Mouse (Mus musculus) cerebellum, adult 2 months (tissue): ENCODE measurements around the gene Eif3g. TPM values are rescaled to one million over a fixed set of nuclear protein-coding genes. Genes with fewer than 3 reads are reported as not detected.

Experiments used
- DNase-seq, 2 experiments: peaks; one replicate each; pipeline ENCODE4 v3.0.0; 2021
- H3K27ac ChIP-seq: fragments of 200-500 bp; 2 replicates; pipeline ENCODE4 v1.5.1; 2012; ENCODE audit warnings: low read length, control low read depth, inconsistent platforms; ENCODE audit not compliant: insufficient read depth
- H3K27me3 ChIP-seq: fragments of 200-500 bp; 2 replicates; pipeline ENCODE4 v1.6.1; 2012; ENCODE audit warnings: inconsistent platforms, mild to moderate bottlenecking, low read length, moderate library complexity; ENCODE audit not compliant: control insufficient read depth, insufficient read depth
- H3K4me1 ChIP-seq: fragments of 200-500 bp; 2 replicates; pipeline ENCODE4 v1.6.1; 2011; ENCODE audit warnings: low read length; ENCODE audit not compliant: control insufficient read depth, insufficient read depth
- H3K4me3 ChIP-seq: fragments of 200-500 bp; replicated peaks from 2 replicates; pipeline ENCODE3; 2011; ENCODE audit warnings: mild to moderate bottlenecking, low read depth, low read length, control low read depth; ENCODE audit not compliant: insufficient read depth
- CTCF ChIP-seq: fragments of 200-500 bp; IDR thresholded peaks from 2 replicates; pipeline ENCODE4 v1.5.1; 2011; ENCODE audit warnings: low read depth, mild to moderate bottlenecking, control low read depth, low read length, moderate library complexity, borderline replicate concordance; ENCODE audit not compliant: insufficient read depth
- POLR2A ChIP-seq: fragments of 200-500 bp; IDR thresholded peaks from 2 replicates; pipeline ENCODE4 v1.6.1; 2011; ENCODE audit warnings: low read length, control low read depth, borderline replicate concordance; ENCODE audit not compliant: insufficient read depth
- WGBS: fragments of 180-500 bp; shearing (Covaris S2); methylation state at CpG from one replicate; pipeline ENCODE4 v1.1.7; 2018; 5-methylcytosine and 5-hydroxymethylcytosine counted together
- polyA plus RNA-seq: library from polyadenylated mRNA; depleted of rRNA; stranded (reverse); fragments of >200 nt; gene quantifications from 2 replicates; pipeline ENCODE4 v1.2.3, GENCODE M21; 2012; rRNA removed

Gene Eif3g
- polyA plus RNA-seq = 129 and 130 TPM in 2 replicates

DNA sequence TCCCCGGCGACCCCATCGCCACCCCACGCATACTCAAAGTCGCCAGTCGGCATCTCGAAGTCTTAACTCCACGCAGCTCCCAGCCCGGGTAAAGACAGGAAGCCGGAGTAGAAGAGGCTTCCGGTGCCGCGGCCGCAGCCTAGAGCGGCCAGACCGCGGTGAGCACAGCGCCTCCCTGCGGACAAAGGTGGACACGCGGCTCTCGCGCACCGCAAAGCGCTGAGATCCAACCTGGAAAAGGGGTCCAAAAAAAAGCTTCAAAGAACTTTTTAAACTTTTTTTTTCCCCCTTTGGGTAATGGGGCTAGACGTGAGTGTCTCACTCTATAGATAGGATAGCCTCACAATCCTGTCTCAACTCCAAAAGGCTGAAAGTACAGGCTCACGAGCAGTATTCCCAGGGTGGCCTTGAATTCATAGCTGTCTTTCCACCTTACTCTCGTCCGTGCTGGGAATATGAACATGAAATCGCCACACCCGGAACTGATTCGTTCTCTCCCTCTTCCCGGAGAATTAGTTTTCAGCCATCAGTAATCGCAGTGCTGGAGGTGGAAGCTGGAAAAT is at the start of gene Eif3g:
TSS of gene Eif3g (minus strand) at position 113 of the 563 bp plus-strand sequence.
- no peaks in the 10 kb centered on the region for H3K27me3 ChIP-seq
- peaks cover 8% of the 10 kb centered on the region for H3K4me1 ChIP-seq
- peak within 1 kb of the TSS; percentile 78 for H3K4me3 ChIP-seq
- 2% methylated on average over 34 of the region's 34 CpGs for WGBS
- peak; percentile 82 to 86 for DNase-seq
- H3K27ac ChIP-seq = no peak within 1 kb of the TSS
- TF ChIP-seq CTCF (peak; percentile 90), POLR2A (peak; percentile 65; the same call in 1 of the 2 replicates)

DNA sequence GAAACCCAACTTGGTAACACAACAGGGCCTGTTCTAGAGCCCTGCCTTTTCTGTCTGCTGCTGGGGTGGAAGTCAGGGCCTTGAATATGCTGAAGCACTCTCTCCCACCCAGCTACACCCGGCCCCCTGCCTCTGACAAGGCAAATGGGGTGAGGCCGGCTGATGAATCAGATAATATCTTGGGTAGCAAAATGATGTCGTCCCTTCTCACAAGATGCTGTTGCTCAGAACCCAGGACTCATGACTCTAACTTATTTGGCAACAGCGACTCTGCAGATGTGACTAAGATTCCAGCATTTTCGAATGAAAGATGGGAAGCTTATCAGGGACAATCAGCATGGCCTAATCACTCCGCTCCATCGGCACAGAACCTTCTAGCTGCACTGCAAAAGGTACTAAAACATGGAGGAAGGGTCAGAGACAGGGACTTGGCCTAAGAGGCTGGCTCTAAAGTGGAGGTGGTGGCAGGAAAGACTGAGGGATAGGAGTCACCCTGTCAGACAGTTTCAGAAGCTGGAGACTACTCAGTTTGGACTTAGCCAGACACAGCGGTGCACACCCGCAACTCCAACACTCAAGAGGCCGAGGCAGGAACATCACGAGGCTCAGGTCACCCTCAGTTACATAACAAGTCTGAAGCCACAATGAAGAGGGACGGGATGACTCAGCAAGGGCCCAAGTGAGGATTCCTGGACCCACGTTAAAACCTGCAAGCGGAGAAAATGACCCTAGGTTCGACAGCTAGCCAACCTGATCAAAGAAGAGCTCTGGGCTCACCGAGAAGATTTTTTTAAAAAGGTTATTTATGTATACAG is 47.9 kb upstream of the Eif3g start:
- no peak for DNase-seq
- WGBS = 80% methylated on average over 16 of the region's 16 CpGs
- Histone ChIP-seq H3K27ac (no peak overlapping the region), H3K4me1 (peaks cover 12% of the 10 kb centered on the region; the same call in 1 of the 2 replicates), H3K27me3 (no peaks in the 10 kb centered on the region), H3K4me3 (no peak overlapping the region)
- TF ChIP-seq POLR2A (no peak), CTCF (no peak)

DNA sequence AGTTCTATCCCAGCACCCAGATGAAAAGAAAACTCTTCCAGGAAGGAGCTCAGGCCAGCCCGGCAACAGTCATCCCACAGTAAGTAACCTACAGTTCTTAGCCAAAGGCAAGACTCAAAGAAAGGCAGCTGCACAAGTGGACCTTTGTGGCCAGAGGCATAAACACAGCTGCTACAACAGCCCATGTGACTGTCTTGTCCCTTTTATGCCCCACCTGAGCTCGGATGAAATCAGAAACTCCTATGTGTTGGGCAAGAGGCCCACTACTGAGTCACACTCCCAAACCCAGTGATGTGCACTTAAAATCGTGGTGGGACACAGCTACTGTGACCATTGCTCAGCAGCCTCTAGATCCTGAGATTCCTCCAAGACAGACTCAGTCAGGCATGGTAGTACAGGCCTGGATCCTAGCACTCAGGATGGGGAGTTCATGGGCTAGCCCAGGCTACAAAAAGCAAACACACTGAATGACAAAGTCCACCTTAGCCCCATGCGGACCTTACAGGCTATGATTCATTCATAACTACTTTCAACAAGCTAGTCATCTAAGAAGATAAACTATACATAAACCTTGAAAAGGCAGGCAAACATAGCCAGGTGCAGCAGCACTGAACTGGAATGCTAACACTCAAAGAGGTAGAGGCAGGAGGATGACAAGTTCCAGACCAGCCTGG is 46.4 kb upstream of the Eif3g start:
- no peak for DNase-seq
- Histone ChIP-seq H3K4me3 (no peak overlapping the region), H3K4me1 (peaks cover 12% of the 10 kb centered on the region; the same call in 1 of the 2 replicates), H3K27ac (no peak overlapping the region), H3K27me3 (no peaks in the 10 kb centered on the region)
- 48% methylated on average over 4 of the region's 4 CpGs for WGBS
- no peak for TF ChIP-seq CTCF
- TF ChIP-seq POLR2A = no peak

DNA sequence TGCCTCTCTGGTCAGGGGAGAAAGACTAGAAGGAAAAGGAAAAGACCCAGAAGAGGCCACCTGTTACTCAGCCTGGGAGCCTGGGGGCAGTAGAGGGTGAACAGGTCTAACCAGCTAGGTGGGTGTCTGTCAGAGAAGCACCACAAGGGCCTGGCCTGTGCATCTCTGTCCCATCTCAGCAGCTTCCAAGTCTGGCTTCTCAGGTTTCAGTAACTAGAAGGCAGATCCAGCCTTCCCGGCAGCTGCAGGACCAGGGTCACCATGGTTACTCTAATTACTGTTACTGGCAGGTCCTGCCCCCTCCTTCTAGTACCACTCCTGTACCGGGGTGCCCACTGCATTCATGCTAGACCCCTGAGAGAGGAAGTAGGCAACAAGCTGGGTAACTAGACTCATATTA is 45.5 kb upstream of the Eif3g start:
- Histone ChIP-seq H3K27ac (no peak overlapping the region), H3K4me3 (no peak overlapping the region), H3K4me1 (peaks cover 12% of the 10 kb centered on the region; the same call in 1 of the 2 replicates), H3K27me3 (no peaks in the 10 kb centered on the region)
- 25% methylated on average over 2 of the region's 2 CpGs for WGBS
- no peak for TF ChIP-seq POLR2A
- TF ChIP-seq CTCF = no peak
- DNase-seq = no peak

DNA sequence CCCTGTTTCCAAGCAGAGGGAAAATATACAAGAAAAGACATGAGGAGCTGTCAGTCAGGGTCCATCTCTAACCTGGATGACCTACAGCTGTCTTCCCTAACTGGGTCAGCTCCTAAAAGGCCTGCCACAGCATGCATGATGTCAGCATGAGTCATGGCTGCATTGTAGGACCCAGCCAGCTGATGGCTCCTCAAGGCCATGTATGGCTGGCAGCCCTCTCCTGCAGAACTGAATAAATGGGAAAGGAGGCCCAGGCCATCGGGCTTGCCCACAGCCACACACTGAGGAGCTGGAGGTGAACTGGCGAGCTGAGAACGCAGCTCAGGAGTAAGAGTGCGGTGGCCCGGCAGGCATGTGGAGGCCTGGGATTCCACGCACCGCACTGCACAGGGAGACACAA is 45.0 kb upstream of the Eif3g start:
- 72% methylated on average over 7 of the region's 7 CpGs for WGBS
- H3K27ac ChIP-seq = no peak overlapping the region
- TF ChIP-seq POLR2A (no peak), CTCF (no peak)

DNA sequence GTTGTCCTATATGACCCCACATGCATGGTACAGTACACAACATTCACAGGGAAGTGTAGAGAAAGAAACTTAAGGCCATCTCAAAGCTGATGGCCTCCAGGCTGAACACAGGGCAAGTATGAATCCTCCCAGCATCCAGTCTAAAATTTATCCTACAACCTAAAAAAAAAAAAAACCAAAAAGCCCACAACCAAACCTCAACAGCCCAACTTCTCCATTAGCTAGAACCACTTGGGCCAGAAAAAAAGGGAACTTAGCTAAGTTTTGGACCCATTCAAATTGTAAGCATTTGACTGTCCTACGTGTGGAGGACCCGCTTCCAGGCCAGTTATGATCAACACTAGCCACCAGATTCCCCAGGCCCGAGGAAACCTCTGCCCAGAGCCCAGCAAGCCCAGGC is 24.8 kb upstream of the Eif3g start:
- WGBS = 93% methylated on average over 3 of the region's 3 CpGs
- DNase-seq = no peak
- no peaks in the 10 kb centered on the region for H3K27me3 ChIP-seq
- no peaks in the 10 kb centered on the region for H3K4me1 ChIP-seq
- no peak overlapping the region for H3K27ac ChIP-seq
- no peak overlapping the region for H3K4me3 ChIP-seq
- TF ChIP-seq CTCF = no peak
- no peak for TF ChIP-seq POLR2A

More for the DNA sequence above, 45.0 kb upstream of the Eif3g start:
- Histone ChIP-seq H3K4me1 (peaks cover 12% of the 10 kb centered on the region; the same call in 1 of the 2 replicates), H3K4me3 (no peak overlapping the region), H3K27me3 (no peaks in the 10 kb centered on the region)
- peak; percentile 18 to 49 for DNase-seq

DNA sequence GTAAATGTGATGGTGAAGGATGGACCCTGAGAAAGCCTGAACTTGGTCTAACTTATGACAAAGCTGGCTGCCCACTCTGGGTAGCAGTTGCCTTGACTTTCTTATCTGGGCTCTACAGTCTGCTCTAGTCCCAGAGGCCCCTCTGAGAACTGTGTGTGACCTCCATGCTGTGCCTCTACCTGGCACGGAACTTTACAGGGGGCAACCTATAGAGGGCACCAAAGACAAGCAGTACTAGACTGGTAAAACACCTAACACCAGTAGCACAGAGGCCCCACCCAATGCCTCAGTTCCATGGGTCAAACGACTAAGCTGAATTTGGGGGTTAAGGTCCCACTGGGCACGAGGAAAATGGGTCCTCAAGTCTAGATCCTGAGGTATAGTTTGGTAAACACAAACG is 17.7 kb upstream of the Eif3g start:
- H3K27ac ChIP-seq = no peak overlapping the region
- H3K4me1 ChIP-seq = no peaks in the 10 kb centered on the region
- no peak overlapping the region for H3K4me3 ChIP-seq
- TF ChIP-seq CTCF (peak; percentile 19; the same call in 1 of the 2 replicates), POLR2A (no peak)
- DNase-seq = no peak
- WGBS = 83% methylated on average over 4 of the region's 4 CpGs
- no peaks in the 10 kb centered on the region for H3K27me3 ChIP-seq
